Mouse (Mus musculus) gastrocnemius, postnatal 25 days (tissue): ENCODE data around the gene Eef1g. TPM values are rescaled to one million over a fixed set of nuclear protein-coding genes. Genes with fewer than 3 reads are reported as not detected.

Source experiments
- DNase-seq: peaks from one replicate; pipeline ENCODE4 v3.0.0; 2022
- total RNA-seq, 2 experiments: library from RNA; stranded (reverse); gene quantifications; 1 replicate in 1 of 2; 2 replicates in 1 of 2; pipeline ENCODE4 v1.2.3; 2021

Eef1g gene
- total RNA-seq, 2 experiments from 2014 or later: 464 to 492 TPM

GRCm38 (mm10) chr19:9025562-9026257, 58.9 kb downstream of the Eef1g start:
- no peak for DNase-seq

GRCm38 (mm10) chr19:9026634-9027033, 59.8 kb downstream of the Eef1g start:
- no peak for DNase-seq

- DNase-seq: peak; percentile 54
Observed at GRCm38 (mm10) chr19:9027795-9028194, 61.0 kb downstream of the Eef1g start.

Other genes starting within 250 kb of the Eef1g start
- gene Slc3a2, start 243.7 kb upstream of the Eef1g start, total RNA-seq: 10 to 100 TPM; 26.7 to 34.6 TPM
- 10 to 100 TPM; 16.9 to 18.2 TPM for gene Wdr74, start 231.2 kb upstream of the Eef1g start, total RNA-seq
- gene 1700092M07Rik, start 226.3 kb upstream of the Eef1g start, total RNA-seq: not detected
- gene Stx5a, start 225.6 kb upstream of the Eef1g start, total RNA-seq: 10 to 100 TPM; 20.9 to 21.6 TPM
- 10 to 100 TPM; 32.4 to 33.8 TPM for gene Nxf1, start 210.0 kb upstream of the Eef1g start, total RNA-seq
- gene Tmem223, start 196.0 kb upstream of the Eef1g start, total RNA-seq: 10 to 100 TPM; 82.8 to 87.5 TPM
- 1 to 10 TPM; 8.3 to 9.8 TPM for gene Tmem179b, start 192.6 kb upstream of the Eef1g start, total RNA-seq
- 1 to 10 TPM; 4.8 to 5.8 TPM for gene Taf6l, start 180.6 kb upstream of the Eef1g start, total RNA-seq
- 10 to 100 TPM; 29.3 to 34.7 TPM for gene Polr2g, start 168.5 kb upstream of the Eef1g start, total RNA-seq
- under 1 TPM; 0.43 to 0.56 TPM for gene Zbtb3, start 164.5 kb upstream of the Eef1g start, total RNA-seq
- gene Ttc9c, start 147.7 kb upstream of the Eef1g start, total RNA-seq: 10 to 100 TPM; 10.9 to 13.1 TPM
- gene Hnrnpul2, start 147.0 kb upstream of the Eef1g start, total RNA-seq: 10 to 100 TPM; 34.7 to 38.6 TPM
- gene AC129217.1, start 137.3 kb upstream of the Eef1g start, total RNA-seq: not detected
- gene Bscl2, start 129.6 kb upstream of the Eef1g start, total RNA-seq: 10 to 100 TPM; 15.7 to 20.8 TPM
- not detected for gene Gng3, start 127.8 kb upstream of the Eef1g start, total RNA-seq
- gene Lrrn4cl, start 116.3 kb upstream of the Eef1g start, total RNA-seq: 10 to 100 TPM in 1 of 2 experiments, 1 to 10 TPM in 1; 6.8 to 10.9 TPM
- 100 to 1,000 TPM; 190 to 208 TPM for gene Ubxn1, start 95.5 kb upstream of the Eef1g start, total RNA-seq
- 10 to 100 TPM; 50.8 to 57.0 TPM for gene Uqcc3, start 86.1 kb upstream of the Eef1g start, total RNA-seq
- 10 to 100 TPM in 1 of 2 experiments, 1 to 10 TPM in 1; 4.8 to 10.3 TPM for gene Lbhd1, start 83.3 kb upstream of the Eef1g start, total RNA-seq
- gene Gm49403, start 83.1 kb upstream of the Eef1g start, total RNA-seq: not detected
- gene 1810009A15Rik, start 78.2 kb upstream of the Eef1g start, total RNA-seq: 10 to 100 TPM; 13.1 to 18.0 TPM
- not detected for gene Gm49416, start 78.1 kb upstream of the Eef1g start, total RNA-seq
- 1 to 10 TPM; 8.3 to 9.4 TPM for gene Ints5, start 74.0 kb upstream of the Eef1g start, total RNA-seq
- 10 to 100 TPM; 23.1 to 25.9 TPM for gene Ganab, start 69.0 kb upstream of the Eef1g start, total RNA-seq
- gene B3gat3, start 46.7 kb upstream of the Eef1g start, total RNA-seq: 10 to 100 TPM; 27.2 to 28.3 TPM
- 10 to 100 TPM in 1 of 2 experiments, 1 to 10 TPM in 1; 6.7 to 18.4 TPM for gene Rom1, start 37.7 kb upstream of the Eef1g start, total RNA-seq
- 1 to 10 TPM; 6.0 to 7.2 TPM for gene Eml3, start 37.5 kb upstream of the Eef1g start, total RNA-seq
- 10 to 100 TPM; 19.5 to 21.9 TPM for gene Mta2, start 25.2 kb upstream of the Eef1g start, total RNA-seq
- 1 to 10 TPM; 5.7 to 7.2 TPM for gene Tut1, start 13.2 kb upstream of the Eef1g start, total RNA-seq
- gene Ahnak, start 22.2 kb downstream of the Eef1g start, total RNA-seq: 100 to 1,000 TPM; 183 to 204 TPM
- not detected for gene Scgb1a1, start 120.9 kb downstream of the Eef1g start, total RNA-seq
- 10 to 100 TPM; 25.1 to 26.0 TPM for gene Asrgl1, start 168.6 kb downstream of the Eef1g start, total RNA-seq